Mouse (Mus musculus): Measurements from ENCODE around the gene Omg.

DNA sequence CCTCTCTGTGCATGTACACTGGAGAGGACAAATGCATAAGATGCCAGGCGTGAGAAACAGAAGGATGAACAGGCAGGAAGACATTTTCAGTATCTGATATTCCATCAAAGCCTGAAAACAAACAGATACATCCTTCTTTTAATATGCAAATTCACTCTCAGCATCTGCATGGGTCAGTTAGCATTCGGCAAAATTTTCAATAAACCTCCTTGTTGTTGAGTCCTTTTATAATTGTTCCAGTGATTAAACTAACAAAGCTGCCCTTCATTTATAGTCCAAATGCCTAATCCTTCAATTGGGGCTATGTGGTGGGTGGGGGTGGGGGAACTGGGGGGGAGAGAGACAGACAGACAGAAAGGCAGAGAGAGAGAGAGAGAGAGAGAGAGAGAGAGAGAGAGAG, 967 bp downstream of the Omg start:
- TF ChIP-seq CTCF (IDR thresholded peaks at IDR 0.05; ENCODE audit: insufficient read depth, low read depth, low read length) (no peak), POLR2A (IDR thresholded peaks at IDR 0.05; ENCODE audit: insufficient read depth, low read depth, low read length) (no peak)

All from olfactory bulb, adult 2 months (tissue).